Mouse (Mus musculus) hindbrain, postnatal 0 days (tissue): ENCODE data around the gene Ssbp2. TPM values are rescaled to one million over a fixed set of nuclear protein-coding genes. Genes with fewer than 3 reads are reported as not detected.

Source experiments
- ATAC-seq: fragments of 200-750 bp; cut with Nextera tagmentation; 2 replicates; pipeline ENCODE4 v1.8.0; 2017; ENCODE audit warnings: mild to moderate bottlenecking, moderate TSS enrichment, moderate library complexity
- DNase-seq: peaks from one replicate; pipeline ENCODE4 v3.0.0-alpha.2; 2015; ENCODE audit warnings: low spot score
- H3K27ac ChIP-seq: fragments of 300-500 bp; sonication (generic); 2 replicates; pipeline ENCODE4 v1.5.1; 2014; ENCODE audit warnings: mild to moderate bottlenecking
- H3K27me3 ChIP-seq: fragments of 300-500 bp; sonication (generic); 2 replicates; pipeline ENCODE4 v1.6.1; 2014; ENCODE audit warnings: low read length, mixed read lengths; ENCODE audit not compliant: insufficient read depth
- H3K36me3 ChIP-seq: fragments of 300-500 bp; sonication (generic); 2 replicates; pipeline ENCODE4 v1.6.1; 2014; ENCODE audit warnings: low read length, mixed read lengths; ENCODE audit not compliant: insufficient read depth
- H3K4me1 ChIP-seq: fragments of 300-500 bp; sonication (generic); 2 replicates; pipeline ENCODE4 v1.6.1; 2014; ENCODE audit warnings: antibody characterized with exemption, low read length, mixed read lengths; ENCODE audit not compliant: insufficient read depth
- H3K4me2 ChIP-seq: fragments of 300-500 bp; sonication (generic); 2 replicates; pipeline ENCODE4 v1.6.1; 2014; ENCODE audit warnings: low read depth, mild to moderate bottlenecking, low read length, moderate library complexity, mixed read lengths
- H3K4me3 ChIP-seq: fragments of 300-500 bp; sonication (generic); 2 replicates; pipeline ENCODE4 v1.5.1; 2014; ENCODE audit warnings: low read length
- H3K9ac ChIP-seq: fragments of 300-500 bp; sonication (generic); replicated peaks from 2 replicates; pipeline ENCODE4 v1.6.1; 2014; ENCODE audit warnings: mild to moderate bottlenecking, low read length, moderate library complexity, mixed read lengths
- H3K9me3 ChIP-seq: fragments of 300-500 bp; sonication (generic); 2 replicates; pipeline ENCODE4 v1.6.1; 2016; ENCODE audit warnings: low read length, mixed read lengths
- CTCF ChIP-seq: IDR thresholded peaks from 2 replicates; pipeline ENCODE4 v1.5.1; 2016; ENCODE audit warnings: antibody characterized with exemption, control low read depth, low read depth
- WGBS: fragments of 180-500 bp; shearing (Covaris S2); extraction: QIAGEN DNeasy Blood & Tissue Kit; methylation state at CpG from one replicate; pipeline ENCODE4 v1.1.7; 2014; 5-methylcytosine and 5-hydroxymethylcytosine counted together
- polyA plus RNA-seq: library from polyadenylated mRNA; unstranded; fragments of >200 nt; fragmentation: Nextera tagmentation; extraction: Ambion mirVana; gene quantifications from 2 replicates; pipeline ENCODE4 v1.2.1, GENCODE M21; 2015
- total RNA-seq: library from RNA; depleted of rRNA; stranded (reverse); fragments of >200 nt; gene quantifications from 2 replicates; pipeline ENCODE4 v1.2.3, GENCODE M21; 2014

Ssbp2 gene
- total and polyA plus RNA-seq, 2 experiments from 2014 or later = 105 to 140 TPM

GRCm38 (mm10) chr13:91612578-91612977, 152.5 kb downstream of the Ssbp2 start:
- Histone ChIP-seq H3K4me3 (no peak overlapping the region), H3K9ac (no peak overlapping the region), H3K4me1 (no peaks in the 10 kb centered on the region), H3K4me2 (no peak overlapping the region), H3K9me3 (no peaks in the 10 kb centered on the region), H3K27me3 (no peaks in the 10 kb centered on the region), H3K36me3 (no peaks in the 10 kb centered on the region), H3K27ac (no peak overlapping the region)
- no peak for DNase-seq
- no peak for ATAC-seq
- no peak for TF ChIP-seq CTCF
- 93% methylated on average over 4 of the region's 4 CpGs for WGBS

- Histone ChIP-seq H3K36me3 (no peaks in the 10 kb centered on the region), H3K27ac (no peak overlapping the region), H3K4me1 (no peaks in the 10 kb centered on the region), H3K9me3 (no peaks in the 10 kb centered on the region), H3K9ac (no peak overlapping the region), H3K4me2 (no peak overlapping the region), H3K4me3 (no peak overlapping the region), H3K27me3 (no peaks in the 10 kb centered on the region)
- 48% methylated on average over 3 of the region's 3 CpGs for WGBS
- DNase-seq = no peak
- TF ChIP-seq CTCF = no peak
- 0 out of 2 replicates have a peak, but pooled peaks have one; percentile 32 for ATAC-seq
Measured at GRCm38 (mm10) chr13:91616050-91616449, 156.0 kb downstream of the Ssbp2 start.

GRCm38 (mm10) chr13:91616876-91617275, 156.8 kb downstream of the Ssbp2 start:
- no peaks in the 10 kb centered on the region for H3K27me3 ChIP-seq
- H3K4me1 ChIP-seq = no peaks in the 10 kb centered on the region
- no peak overlapping the region for H3K4me3 ChIP-seq
- no peak overlapping the region for H3K4me2 ChIP-seq
- WGBS = 87% methylated on average over 5 of the region's 5 CpGs
- TF ChIP-seq CTCF = no peak
- no peak overlapping the region for H3K27ac ChIP-seq
- no peaks in the 10 kb centered on the region for H3K9me3 ChIP-seq
- no peak overlapping the region for H3K9ac ChIP-seq
- DNase-seq (no peak), ATAC-seq (no peak)
- H3K36me3 ChIP-seq = no peaks in the 10 kb centered on the region

- H3K9me3 ChIP-seq = no peaks in the 10 kb centered on the region
- no peak overlapping the region for H3K4me2 ChIP-seq
- H3K36me3 ChIP-seq = no peaks in the 10 kb centered on the region
- H3K27me3 ChIP-seq = no peaks in the 10 kb centered on the region
- TF ChIP-seq CTCF = no peak
- no peak for ATAC-seq
- H3K4me3 ChIP-seq = no peak overlapping the region
- H3K4me1 ChIP-seq = no peaks in the 10 kb centered on the region
- 79% methylated on average over 1 of the region's 1 CpGs for WGBS
- no peak overlapping the region for H3K9ac ChIP-seq
- no peak for DNase-seq
- no peak overlapping the region for H3K27ac ChIP-seq
Measured at GRCm38 (mm10) chr13:91619431-91619830, 159.3 kb downstream of the Ssbp2 start.

GRCm38 (mm10) chr13:91620541-91620940, 160.5 kb downstream of the Ssbp2 start:
- 90% methylated on average over 3 of the region's 3 CpGs for WGBS
- no peak for ATAC-seq

GRCm38 (mm10) chr13:91631291-91631799, 171.3 kb downstream of the Ssbp2 start:
- WGBS = 66% methylated on average over 9 of the region's 9 CpGs
- no peak for TF ChIP-seq CTCF
- Histone ChIP-seq H3K9ac (no peak overlapping the region), H3K36me3 (no peaks in the 10 kb centered on the region), H3K27ac (no peak overlapping the region), H3K27me3 (no peaks in the 10 kb centered on the region), H3K4me2 (no peak overlapping the region), H3K9me3 (no peaks in the 10 kb centered on the region), H3K4me3 (no peak overlapping the region), H3K4me1 (no peaks in the 10 kb centered on the region)
- no peak for ATAC-seq
- no peak for DNase-seq

More at GRCm38 (mm10) chr13:91620541-91620940, 160.5 kb downstream of the Ssbp2 start:
- Histone ChIP-seq H3K4me2 (no peak overlapping the region), H3K4me3 (no peak overlapping the region), H3K27ac (no peak overlapping the region), H3K9ac (no peak overlapping the region), H3K27me3 (no peaks in the 10 kb centered on the region), H3K36me3 (no peaks in the 10 kb centered on the region), H3K9me3 (no peaks in the 10 kb centered on the region), H3K4me1 (no peaks in the 10 kb centered on the region)
- TF ChIP-seq CTCF = no peak
- no peak for DNase-seq

GRCm38 (mm10) chr13:91634123-91634522, 174.0 kb downstream of the Ssbp2 start:
- Histone ChIP-seq H3K9ac (no peak overlapping the region), H3K4me3 (no peak overlapping the region), H3K27ac (no peak overlapping the region), H3K4me2 (no peak overlapping the region), H3K9me3 (no peaks in the 10 kb centered on the region), H3K36me3 (no peaks in the 10 kb centered on the region), H3K4me1 (no peaks in the 10 kb centered on the region), H3K27me3 (no peaks in the 10 kb centered on the region)
- ATAC-seq (no peak), DNase-seq (no peak)
- WGBS = 64% methylated on average over 7 of the region's 7 CpGs
- TF ChIP-seq CTCF = no peak
